Mouse (Mus musculus) heart, adult 18-20 months (tissue): Measurements from ENCODE around the gene 4930407I10Rik. TPM values are rescaled to one million over a fixed set of nuclear protein-coding genes. Genes with fewer than 3 reads are reported as not detected.
A peak's percentile ranks its signal among the peaks of the same experiment; 100 is the strongest.

ENCODE experiments used
- DNase-seq, 2 experiments: peaks; one replicate each; pipeline ENCODE4 v3.0.0; 2021 to 2022; ENCODE audit warnings: mixed read lengths in 1 of 2
- long read RNA-seq, 2 experiments: library from polyadenylated mRNA; stranded (forward); transcript quantifications; one replicate each; pipeline ENCODE4 v2.0.0; 2021
- total RNA-seq, 2 experiments: library from RNA; stranded (reverse); gene quantifications; 2 replicates each; pipeline ENCODE4 v1.2.3; 2021

The 4930407I10Rik gene
- not detected for total RNA-seq
- long read RNA-seq, experiment 1: 0 reads
- long read RNA-seq, experiment 2: 0 reads

DNA sequence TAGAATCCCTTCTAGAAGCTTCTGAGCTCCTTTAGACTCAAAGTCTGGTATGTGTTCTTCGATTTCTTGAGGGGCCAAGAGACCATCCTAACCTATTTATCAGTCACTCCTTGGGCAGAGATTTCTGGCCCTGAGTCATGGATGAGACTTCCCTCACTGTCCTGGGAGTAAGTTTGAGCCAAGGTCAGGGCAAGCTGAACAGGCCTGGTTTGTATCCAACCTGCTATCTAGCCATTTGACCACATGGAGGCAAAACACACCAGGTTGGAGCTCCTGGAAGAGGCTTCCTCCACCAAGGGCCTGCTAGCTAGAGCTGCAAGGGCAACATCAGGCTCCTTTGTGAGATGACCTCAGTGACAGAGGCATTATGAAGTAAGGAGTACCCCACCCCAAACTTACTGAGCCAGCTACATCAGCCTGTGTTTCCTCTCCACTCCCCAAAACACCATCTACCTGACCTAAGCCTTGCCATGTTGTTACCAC is at the start of gene 4930407I10Rik:
4930407I10Rik (plus strand) TSS at position 433 of the 483 bp plus-strand sequence.
- no peak for DNase-seq

DNA sequence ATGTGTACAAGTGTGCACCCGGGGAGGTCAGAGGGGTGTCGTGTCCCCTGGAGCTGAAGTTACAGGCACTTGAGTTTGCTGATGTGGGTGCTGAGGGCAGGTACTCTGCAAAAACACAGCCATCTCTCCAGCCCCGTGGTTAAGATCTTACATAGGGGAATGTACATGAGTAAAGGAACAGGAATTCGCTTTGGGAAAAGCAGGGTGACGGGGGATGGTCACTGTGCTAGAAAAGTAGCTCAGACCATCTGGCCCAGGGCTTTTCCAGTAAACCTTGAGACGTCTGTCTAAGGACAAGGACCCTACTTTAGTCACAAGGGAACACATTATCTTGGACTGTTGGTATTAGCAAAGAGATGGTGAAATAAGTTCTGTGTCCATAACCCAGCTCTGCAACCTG is 47.0 kb upstream of the 4930407I10Rik start:
- DNase-seq: no peak

DNA sequence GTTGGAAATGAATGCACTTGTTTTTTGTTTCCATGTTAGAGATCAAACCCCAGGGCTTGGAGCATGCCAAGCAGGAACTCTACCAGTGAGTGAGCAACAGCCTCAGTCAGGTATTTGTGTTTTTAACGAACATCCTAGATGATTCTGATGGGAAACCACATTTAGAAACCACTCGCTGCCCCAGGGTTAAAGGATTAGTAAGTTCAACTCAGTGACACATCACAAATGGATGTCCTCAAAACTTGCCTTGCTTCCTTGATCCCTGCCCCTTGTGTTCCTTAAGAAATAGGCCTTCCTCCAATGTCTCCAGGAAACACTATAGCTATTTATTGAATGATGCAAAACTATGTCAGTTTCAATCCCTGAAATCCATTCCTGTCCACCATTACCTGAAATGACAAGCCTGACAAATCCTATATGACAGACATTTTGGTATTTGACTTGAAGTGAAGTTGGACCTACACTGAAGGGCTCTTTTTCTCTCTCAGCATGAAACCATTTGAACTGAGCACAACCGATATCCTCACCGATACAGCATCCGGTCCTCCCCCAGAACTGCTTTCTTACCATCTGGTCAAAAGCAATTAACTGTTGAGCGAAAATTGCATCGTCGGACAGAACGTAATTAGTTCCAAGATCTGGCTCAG is 44.1 kb upstream of the 4930407I10Rik start:
- DNase-seq: no peak

- DNase-seq: peak; percentile 20 to 45
Measured at GRCm38 (mm10) chr15:82015392-82016100, 43.4 kb upstream of the 4930407I10Rik start.

DNA sequence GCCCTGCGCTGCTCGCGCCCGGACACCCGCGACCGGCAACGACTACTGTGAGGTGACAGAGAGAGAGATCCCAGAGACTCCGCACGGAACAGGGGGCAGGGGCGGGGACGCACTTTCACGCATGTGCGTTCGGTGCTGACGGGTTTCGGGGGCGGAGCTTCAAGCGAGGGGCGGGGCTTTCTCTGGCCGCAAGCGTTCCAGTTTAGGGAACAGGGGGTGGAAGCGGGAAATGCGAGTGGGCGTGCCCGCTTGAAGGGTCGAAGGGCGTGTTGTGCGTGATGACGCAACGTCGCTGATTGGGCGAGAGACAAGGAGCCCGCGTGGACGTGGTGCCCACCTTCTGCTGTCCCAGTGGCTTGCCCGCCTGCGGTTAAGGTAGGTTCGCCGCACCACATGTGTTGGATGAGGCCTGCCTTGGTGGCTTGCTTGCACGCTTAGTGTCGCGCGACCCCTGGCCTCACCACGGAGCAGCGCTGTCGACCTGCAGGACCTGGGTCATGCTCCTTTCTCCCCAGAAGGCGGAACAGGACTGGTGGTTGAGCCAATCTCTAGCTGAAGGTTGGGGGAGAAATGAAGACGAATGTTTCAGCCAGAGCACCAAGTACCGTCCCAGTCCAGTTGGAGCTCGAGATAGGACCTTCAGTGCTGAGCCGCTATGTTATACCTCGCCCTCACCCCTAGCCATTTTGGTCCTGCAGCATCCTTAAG is 42.7 kb upstream of the 4930407I10Rik start:
- peak; percentile 99 to 100 for DNase-seq

DNA sequence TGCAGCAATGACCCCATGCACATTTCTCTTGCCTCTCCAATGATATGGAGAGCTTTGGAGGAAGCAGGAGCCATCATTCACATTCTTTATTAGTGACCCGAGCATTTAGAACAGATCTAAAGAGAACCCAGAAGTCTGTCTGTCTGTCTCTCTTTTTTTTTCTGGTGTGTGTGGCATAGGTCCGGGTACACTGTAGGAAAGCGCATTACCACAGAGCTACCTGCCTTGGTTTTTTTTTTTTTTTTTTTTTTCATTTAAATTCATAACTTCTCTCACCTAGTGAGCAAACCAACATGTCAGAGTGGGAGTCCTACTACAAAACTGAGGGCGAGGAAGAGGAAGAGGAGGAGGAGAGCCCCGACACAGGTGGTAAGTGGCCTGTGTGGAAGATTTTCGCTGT is 42.1 kb upstream of the 4930407I10Rik start:
- DNase-seq: no peak

- no peak for DNase-seq
Measured at GRCm38 (mm10) chr15:82017461-82017860, 41.5 kb upstream of the 4930407I10Rik start.

GRCm38 (mm10) chr15:82019288-82019687 is 39.7 kb upstream of the 4930407I10Rik start:
- DNase-seq: no peak

- peak in 1 of 2 experiments; percentile 4 for DNase-seq
Measured at GRCm38 (mm10) chr15:82022535-82023088, 36.3 kb upstream of the 4930407I10Rik start.

- no peak for DNase-seq
Measured at GRCm38 (mm10) chr15:82023965-82024635, 34.9 kb upstream of the 4930407I10Rik start.

DNA sequence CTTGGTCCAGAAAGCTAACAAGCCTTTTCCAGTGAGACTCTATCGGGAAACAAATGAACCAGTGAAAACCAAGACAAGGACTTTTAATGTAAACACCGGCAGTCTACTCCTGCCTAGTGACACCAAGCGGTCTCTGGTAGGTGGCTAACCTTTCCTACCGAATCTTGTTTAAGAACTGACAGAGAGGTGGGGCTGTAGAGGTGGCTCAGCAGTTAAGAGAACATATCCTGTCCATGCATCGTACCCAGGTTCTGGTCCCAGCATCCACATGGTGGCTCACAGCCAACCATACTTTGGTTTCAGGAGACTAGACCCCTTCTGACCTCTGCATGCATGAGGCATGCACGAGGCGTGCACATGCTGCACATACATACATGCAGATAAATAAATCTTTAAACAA is 31.7 kb upstream of the 4930407I10Rik start:
- no peak for DNase-seq

- no peak for DNase-seq
Measured at GRCm38 (mm10) chr15:82027726-82028125, 31.2 kb upstream of the 4930407I10Rik start.

DNA sequence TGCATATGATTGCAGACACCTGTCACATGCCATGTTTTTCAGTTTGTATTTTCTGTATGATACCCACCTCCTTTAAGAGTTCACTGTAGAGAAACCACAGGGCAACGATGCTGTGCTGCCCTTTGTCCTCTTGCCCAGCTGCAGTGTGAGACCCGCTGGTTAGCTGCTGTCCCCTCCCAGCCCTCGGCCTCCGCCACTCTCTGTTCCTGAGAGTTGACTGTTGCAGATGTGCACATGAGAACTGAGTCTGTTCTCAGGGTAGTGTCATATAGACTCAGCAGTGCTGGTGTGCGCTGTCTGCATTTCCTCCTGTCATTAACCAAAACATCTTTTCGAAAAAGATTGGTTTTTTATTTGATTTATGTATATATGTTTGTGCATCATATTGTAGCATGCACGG is 26.6 kb upstream of the 4930407I10Rik start:
- no peak for DNase-seq

DNA sequence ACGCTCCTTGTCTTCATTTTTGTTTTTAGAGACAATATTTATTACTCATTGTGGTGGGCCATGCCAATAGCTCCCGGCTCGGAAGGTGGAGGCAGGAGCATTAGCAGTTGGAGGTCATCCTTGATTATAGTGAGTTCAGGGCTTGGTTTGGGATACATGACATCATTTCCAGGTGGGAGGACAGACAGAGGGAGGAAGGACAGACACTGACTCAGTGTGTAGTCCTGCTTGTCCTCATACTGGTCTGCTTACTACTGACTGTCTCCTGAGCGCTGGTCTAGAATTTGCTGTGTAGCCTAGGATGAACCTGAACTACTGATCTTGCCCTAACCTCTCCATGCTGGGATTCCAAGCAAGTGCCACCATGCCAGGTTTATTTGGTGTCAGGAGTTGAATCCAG is 25.2 kb upstream of the 4930407I10Rik start, which contains the start of gene Desi1:
Desi1 (minus strand) TSS at position 101 of the 400 bp plus-strand sequence.
- DNase-seq: no peak

DNA sequence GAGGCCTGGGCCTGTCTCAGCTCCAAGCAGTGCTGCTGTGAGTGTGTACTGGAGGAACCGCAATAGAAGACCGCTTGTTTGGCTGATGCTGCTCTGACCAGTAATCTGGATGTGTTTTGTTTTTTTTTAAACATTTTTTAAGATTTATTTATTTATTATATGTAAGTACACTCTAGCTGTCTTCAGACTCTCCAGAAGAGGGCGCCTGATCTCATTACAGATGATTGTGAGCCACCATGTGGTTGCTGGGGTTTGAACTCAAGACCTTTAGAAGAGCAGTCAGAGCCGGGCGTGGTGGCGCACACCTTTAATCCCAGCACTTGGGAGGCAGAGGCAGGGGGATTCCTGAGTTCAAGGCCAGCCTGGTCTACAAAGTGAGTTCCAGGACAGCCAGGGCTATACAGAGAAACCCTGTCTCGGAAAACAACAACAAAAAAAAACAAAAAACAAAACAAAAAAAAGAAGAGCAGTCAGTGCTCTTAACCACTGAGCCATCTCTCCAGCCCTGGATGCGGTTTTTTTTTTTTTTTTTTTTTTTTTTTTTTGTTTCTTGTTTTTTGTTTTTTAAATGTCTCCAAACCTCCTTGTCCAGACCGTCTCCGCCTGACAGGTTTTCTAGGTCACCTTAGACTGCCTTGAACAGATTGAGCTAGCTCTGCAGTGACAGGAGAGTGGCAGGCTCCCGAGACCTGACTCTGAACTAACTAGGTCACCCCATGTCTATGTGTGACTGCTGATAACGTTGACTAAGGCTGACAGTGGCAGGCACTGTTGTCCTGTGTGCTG is 22.9 kb upstream of the 4930407I10Rik start:
- DNase-seq: peak in 1 of 2 experiments; percentile 30

DNA sequence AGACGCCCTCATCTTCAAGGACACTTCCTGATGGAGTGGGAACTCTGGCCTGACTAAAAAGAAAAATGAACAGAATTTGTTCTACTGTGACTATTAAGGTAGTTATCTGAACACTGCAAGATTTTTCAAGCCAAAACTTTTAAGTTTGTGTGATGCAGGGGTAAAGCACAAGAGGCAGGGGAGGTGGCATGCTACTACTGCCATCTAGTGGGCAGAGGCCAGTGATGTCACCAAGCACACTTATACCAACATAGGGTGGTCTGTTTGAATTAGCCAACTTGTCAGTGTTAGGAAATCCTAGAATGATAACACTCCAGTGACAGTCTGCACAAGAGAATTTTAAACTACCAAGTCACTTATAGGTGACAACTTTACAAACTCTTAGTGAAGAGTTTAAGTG is 18.3 kb upstream of the 4930407I10Rik start:
- peak; percentile 30 to 37 for DNase-seq

DNA sequence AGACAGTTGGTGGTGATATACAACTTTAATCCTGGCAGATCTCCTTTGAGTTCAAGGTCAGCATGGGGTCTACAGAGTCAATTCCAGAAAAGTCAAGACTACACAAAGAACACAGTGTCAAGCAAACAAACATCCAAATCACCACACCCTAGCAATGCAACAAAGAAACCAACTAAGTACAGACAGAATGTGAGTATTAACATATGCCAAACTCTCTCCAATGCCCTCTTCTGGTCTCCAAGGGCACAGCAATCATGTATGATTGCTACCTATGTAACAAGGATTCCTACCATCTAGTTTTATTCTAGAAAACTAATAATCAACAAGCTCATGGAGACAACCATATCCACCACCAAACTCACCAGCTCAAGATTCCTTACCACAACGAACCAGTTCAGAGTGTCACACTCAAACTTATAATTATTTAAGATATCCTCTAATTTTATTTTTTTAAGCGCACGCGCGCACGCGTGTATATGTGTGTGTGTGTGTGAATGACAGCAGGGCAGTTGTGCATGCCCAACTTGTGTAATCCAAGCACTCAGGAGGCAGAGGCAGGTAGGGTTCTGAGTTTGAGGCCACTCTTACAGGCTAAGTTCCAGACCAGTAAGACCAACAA is 14.7 kb upstream of the 4930407I10Rik start:
- no peak for DNase-seq

- DNase-seq: no peak
Measured at GRCm38 (mm10) chr15:82046246-82046891, 12.6 kb upstream of the 4930407I10Rik start.

GRCm38 (mm10) chr15:82047080-82047883 is 11.7 kb upstream of the 4930407I10Rik start, which contains the start of gene Snu13:
Gene Snu13 (minus strand): TSS chr15:82047598.
- DNase-seq: peak; percentile 93 to 96
